In genomic region chr6:48048426-48049272, GRCm38 (mm10) we compare ENCODE assay signal across 8 mouse cellular contexts. TPM values are rescaled to one million over a fixed set of nuclear protein-coding genes. Genes with fewer than 3 reads are reported as not detected.
A peak's percentile ranks its signal among the peaks of the same experiment; 100 is the strongest.
DNase-seq lines count a peak whose midpoint lies in the region; ATAC-seq lines count a peak whose summit lies in the region.

Gene Zfp777 (minus strand): TSS chr6:48048911.

- peak within 1 kb of the TSS; percentile 88 for H3K9ac ChIP-seq in hindbrain, embryonic 14.5 days

- peak; percentile 90 for ATAC-seq in hindbrain, embryonic 14.5 days (ENCODE audit: low FRiP score)

- peak within 1 kb of the TSS; percentile 79 for H3K4me2 ChIP-seq in hindbrain, embryonic 14.5 days (replicated peaks)

- WGBS in hindbrain, embryonic 14.5 days, result under 1% methylated on average over 77 of the region's 82 CpGs
- under 1% methylated on average over 82 of the region's 82 CpGs for WGBS in macrophage (ENCODE audit: missing documents)

- peaks cover 14% of the 10 kb centered on the region for H3K36me3 ChIP-seq in hindbrain, embryonic 14.5 days (replicated peaks; ENCODE audit: control insufficient read depth, insufficient read depth)
- no peaks in the 10 kb centered on the region for H3K36me3 ChIP-seq in macrophage (ENCODE audit: inconsistent target)

- H3K4me3 ChIP-seq in hindbrain, embryonic 14.5 days (replicated peaks; ENCODE audit: low read length), result peak within 1 kb of the TSS; percentile 75
- H3K4me3 ChIP-seq in macrophage (ENCODE audit: inconsistent target), result peak within 1 kb of the TSS; percentile 58

- peak; percentile 87 for DNase-seq in R1 (ENCODE audit: low read depth, low spot score)
- DNase-seq in cerebellum, postnatal 25 days, result peak; percentile 86 to 89
- peak; percentile 40 to 55 for DNase-seq in frontal cortex, postnatal 25 days (ENCODE audit: low spot score in 2 of 2)
- DNase-seq in hindbrain, embryonic 14.5 days (ENCODE audit: low spot score), result peak; percentile 75
- peak; percentile 63 to 71 for DNase-seq in left cerebral cortex, adult 18-20 months (ENCODE audit: low spot score in 2 of 2)
- peak; percentile 80 for DNase-seq in right cerebral cortex, adult 18-20 months
- peak; percentile 28 for DNase-seq in urinary bladder, postnatal 10 days (ENCODE audit: low spot score)

- H3K27me3 ChIP-seq in hindbrain, embryonic 14.5 days (ENCODE audit: control insufficient read depth, insufficient read depth, low read length), result no peaks in the 10 kb centered on the region

- peaks cover 16% of the 10 kb centered on the region; the same call in 1 of the 2 replicates for H3K79me2 ChIP-seq in macrophage (ENCODE audit: inconsistent target)

- H3K27ac ChIP-seq in hindbrain, embryonic 14.5 days, result peak within 1 kb of the TSS; percentile 92
- H3K27ac ChIP-seq in macrophage, result peak within 1 kb of the TSS; percentile 28; the same call in 1 of the 2 replicates

- H3K4me1 ChIP-seq in hindbrain, embryonic 14.5 days (replicated peaks; ENCODE audit: control insufficient read depth, insufficient read depth, low read length), result peaks cover 4% of the 10 kb centered on the region; the same call in 1 of the 2 replicates

- H3K9me3 ChIP-seq in hindbrain, embryonic 14.5 days (ENCODE audit: control insufficient read depth, low read length), result no peaks in the 10 kb centered on the region

RNA-seq across cellular contexts. Expression of gene Zfp777, which starts in this region (rescaled TPM):
- polyA plus RNA-seq in hindbrain, embryonic 14.5 days (2014; fragmentation: Nextera tagmentation; extraction: Ambion mirVana), result 12.2 and 12.7 TPM in 2 replicates
- total RNA-seq in left cerebral cortex, adult 18-20 months (2021), result 10 to 100 TPM; 35.3 to 36.3 TPM
- 10 to 100 TPM in 25 of 26 experiments, 1 to 10 TPM in 1; 5.2 to 61.5 (median 32.2) TPM for total RNA-seq in macrophage (2018; cell fraction: chromatin; rRNA removed)
- total RNA-seq in macrophage (2018; cell fraction: cytosol; rRNA removed), result 10 to 100 TPM in 7 of 26 experiments, 1 to 10 TPM in 19; 3.5 to 12.3 (median 9.2) TPM
- total RNA-seq in macrophage (2018; cell fraction: nucleus; rRNA removed), result 10 to 100 TPM in 21 of 26 experiments, 1 to 10 TPM in 5; 8.0 to 33.9 (median 15.1) TPM
- polyA plus RNA-seq in macrophage (2018), result 6.4 to 12.6 TPM (median 11.2 TPM) in 3 replicates

Comparison
In these comparisons a context has a peak if more than half of its experiments do, and no peak if none do; other contexts are left out.
1. Peak in every context shown above with its lines: DNase-seq, ATAC-seq, H3K4me3 ChIP-seq and H3K27ac ChIP-seq.
2. DNase-seq: peak in every context shown above with its lines; median percentile 88 in cerebellum, postnatal 25 days; 87 in R1; 80 in right cerebral cortex, adult 18-20 months; 75 in hindbrain, embryonic 14.5 days; 67 in left cerebral cortex, adult 18-20 months; 48 in frontal cortex, postnatal 25 days; 28 in urinary bladder, postnatal 10 days.